Mouse (Mus musculus): Measurements from ENCODE around the gene Msh5.

Msh5 gene

DNA sequence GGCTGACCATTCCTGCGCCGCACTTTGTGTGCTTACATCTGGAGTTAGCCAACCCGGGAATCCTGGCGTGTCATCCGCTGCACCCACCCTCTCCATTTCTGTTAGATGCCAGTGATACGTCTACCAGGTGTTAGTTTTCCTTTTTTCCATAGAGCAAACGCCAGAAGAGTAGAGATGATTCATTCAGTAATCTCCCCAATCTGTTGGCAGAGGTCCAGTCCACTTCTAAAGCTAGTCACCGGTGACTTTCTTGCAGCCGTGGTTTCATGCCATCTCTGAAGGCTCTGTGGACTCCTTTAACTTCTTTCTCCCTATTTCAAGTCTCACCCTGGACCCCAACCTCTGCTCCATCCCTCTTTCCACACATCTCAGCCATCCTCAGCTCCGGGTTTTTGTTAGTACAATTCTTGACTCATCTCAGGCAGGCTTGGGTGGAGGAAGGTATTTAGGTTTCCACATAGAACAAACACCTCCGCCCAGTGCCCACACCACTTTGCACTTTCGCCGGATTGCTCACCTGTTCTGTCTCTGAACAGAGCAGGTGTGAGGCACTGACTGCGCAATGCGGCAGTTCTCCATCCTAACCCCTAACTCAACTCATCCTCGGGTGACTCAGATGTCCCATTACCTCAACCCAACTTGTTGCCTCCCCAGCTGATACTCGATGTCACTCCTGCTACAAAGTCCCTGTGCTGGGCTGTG, 21.8 kb upstream of the Msh5 start:
- no peak for DNase-seq

- DNase-seq = no peak
These were observed 19.5 kb upstream of the Msh5 start, which contains the start of gene Mpig6b for GRCm38 (mm10) chr17:35066084-35066483. Mpig6b (minus strand) TSS chr17:35066184.

- peak; percentile 84 for DNase-seq
These were observed 18.7 kb upstream of the Msh5 start, which contains the start of gene Ly6g6c for GRCm38 (mm10) chr17:35064951-35065947. Ly6g6c (plus strand) TSS chr17:35065388.

- no peak for DNase-seq
These were observed 17.9 kb upstream of the Msh5 start for GRCm38 (mm10) chr17:35064378-35064877.

DNA sequence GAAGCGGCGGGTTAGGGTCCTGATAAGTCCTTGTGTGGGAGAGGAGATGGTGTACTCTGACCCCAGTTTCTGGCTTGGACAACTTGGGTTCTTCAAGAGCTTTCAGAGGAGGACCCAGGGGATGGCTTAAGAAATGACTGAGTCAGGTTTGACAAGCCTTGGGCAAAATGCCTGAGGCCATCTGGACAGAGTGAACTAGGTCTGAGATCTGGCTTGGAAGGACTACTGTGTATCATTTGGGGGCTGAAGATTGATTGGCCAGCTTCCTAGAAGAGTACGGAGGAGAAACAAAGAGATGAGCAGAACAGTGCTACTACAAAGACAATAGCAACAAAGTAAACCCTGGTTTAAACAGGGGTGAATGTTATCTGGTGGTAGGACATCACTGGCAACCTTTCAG, 16.9 kb upstream of the Msh5 start:
- no peak for DNase-seq

GRCm38 (mm10) chr17:35061299-35061698, 14.8 kb upstream of the Msh5 start:
- no peak for DNase-seq

GRCm38 (mm10) chr17:35060737-35061297, 14.3 kb upstream of the Msh5 start:
- peak; percentile 35 for DNase-seq

- no peak for DNase-seq
These were observed 13.5 kb upstream of the Msh5 start for GRCm38 (mm10) chr17:35060071-35060470.

DNA sequence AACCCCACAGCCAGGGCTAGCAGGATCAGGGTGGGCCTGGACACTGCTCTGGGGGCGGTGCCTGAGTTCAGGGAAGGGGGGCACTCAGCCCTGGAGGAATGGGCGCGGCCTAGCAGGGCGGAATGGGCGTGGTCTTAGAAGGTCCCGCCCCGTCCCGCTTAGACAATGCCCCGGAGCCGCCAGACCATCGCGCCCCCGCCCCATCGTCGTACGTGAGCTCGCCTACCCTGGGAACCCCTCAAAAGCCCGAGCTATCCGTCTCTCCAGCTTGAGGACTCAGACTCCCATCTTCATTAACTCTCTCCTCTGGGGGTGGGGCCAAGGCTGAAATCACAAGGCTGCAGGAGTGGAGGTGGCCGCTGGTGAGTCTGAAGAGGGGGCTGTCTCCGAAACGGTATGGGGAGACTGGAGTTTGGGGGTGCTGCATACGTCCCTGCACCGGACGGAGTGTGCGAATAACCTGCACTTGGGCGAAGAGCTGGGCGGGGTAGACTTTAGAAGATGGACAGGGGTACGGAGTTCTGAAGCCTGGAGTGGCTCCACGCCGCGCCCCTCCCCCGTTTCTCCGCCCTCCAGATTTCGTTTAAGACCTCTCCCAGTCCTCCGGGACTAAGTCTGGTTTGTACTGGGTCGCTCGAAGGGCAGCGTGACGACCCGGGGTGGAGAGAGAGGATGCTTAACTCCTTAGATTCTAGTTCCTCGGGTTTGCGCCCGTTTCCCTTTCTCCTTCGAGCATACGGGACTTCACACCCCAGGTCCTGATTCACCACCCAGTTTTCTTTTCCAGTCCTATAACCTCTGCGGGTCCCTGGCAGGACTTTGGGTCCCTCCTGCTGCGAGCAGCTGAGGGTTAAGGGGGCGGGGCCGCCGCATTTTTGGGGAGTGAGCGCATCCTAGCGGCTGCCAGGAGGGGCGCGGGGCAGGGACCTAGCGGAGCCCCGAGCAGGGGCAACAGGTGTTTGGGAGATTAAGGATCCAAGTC, 12.7 kb upstream of the Msh5 start, which contains the start of gene Ddah2:
TSS of gene Ddah2 (plus strand) at position 125 of the 982 bp plus-strand sequence.
- DNase-seq = peak; percentile 85

DNA sequence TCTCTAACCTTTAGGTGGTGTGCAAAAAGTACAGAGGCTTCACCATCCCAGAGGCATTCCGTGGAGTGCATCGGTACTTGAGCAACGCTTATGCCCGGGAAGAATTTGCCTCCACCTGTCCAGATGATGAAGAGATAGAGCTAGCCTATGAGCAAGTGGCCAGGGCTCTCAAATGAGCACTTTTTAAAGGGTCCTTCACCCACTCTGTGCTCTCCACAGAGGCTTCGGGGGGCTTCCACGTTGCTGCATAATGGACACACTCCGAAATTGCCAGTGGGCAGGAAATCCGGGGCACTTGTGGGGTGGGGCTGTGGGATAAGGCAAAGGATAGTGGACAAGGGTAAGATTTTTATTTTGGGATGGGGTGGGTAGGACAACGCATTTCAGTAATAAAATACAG, 11.8 kb upstream of the Msh5 start:
- DNase-seq = no peak

- no peak for DNase-seq
These were observed 10.5 kb upstream of the Msh5 start for GRCm38 (mm10) chr17:35057090-35057489.

GRCm38 (mm10) chr17:35055691-35056495, 9.3 kb upstream of the Msh5 start:
- DNase-seq = peak; percentile 3

DNA sequence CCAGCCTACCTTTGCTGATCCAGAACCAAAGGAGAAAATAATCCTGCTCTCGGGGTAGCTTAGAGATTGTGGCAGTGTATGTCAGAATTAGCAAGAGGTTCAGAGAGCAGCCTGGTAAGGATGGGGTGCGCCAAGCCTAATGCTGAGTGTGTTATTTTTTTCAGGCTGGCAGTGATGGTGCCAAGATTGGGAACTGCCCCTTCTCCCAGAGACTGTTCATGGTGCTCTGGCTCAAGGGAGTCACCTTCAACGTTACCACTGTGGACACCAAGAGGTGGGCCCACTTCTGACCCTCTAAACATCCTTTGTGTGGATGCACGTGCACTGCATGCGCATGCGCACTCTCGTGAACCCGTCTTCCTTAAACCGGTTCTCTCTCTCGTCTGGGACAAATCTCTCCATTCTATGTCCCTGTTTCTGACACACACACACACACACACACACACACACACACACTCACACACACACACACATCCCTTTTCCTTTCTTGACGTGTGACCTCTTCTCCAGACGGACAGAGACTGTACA, 5.8 kb upstream of the Msh5 start:
- DNase-seq = no peak

DNA sequence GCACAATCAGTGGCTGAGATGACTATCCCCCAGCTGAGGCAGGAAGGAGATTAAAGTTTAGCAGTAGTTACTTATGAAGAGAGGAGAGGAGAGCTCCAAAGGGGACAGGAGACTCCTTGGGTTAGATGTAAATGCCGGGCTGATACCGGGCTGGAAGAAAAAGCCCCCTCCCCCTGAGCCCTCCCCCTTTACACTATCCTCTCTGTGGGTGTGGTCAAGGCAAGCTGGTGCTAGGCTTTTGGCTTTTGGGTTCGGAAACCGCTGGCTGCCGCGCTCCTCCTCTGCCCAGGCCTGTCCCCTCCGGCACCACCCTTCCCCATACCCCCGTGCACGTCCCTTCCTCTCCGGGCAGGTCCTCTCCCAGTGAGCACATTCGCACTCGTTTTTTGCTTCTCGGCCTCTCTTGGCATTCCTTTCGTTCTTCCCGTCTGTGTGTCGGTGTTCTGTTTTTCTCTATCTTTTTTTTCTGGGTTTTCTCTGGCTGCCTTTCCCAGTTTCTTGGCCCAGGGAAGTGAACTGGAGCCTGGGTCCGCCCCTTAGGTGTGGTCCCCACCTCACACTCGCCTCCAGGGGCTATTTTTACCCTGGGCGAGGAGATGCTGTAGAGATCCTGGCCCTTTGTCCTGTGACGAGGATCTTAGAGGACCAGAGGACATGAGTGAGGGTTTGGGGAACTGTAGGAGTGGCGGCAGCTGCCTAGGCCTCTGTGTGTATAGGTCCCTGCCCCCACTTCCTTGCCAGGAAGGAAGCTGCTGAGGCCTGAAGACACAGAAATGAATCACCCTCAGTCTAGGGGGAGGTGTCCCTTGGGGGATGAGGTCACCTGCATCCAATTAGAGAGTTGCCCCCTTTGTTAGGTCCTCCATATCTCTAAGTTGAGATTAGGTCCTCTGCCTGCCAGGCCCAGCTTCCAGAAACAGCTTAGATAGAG, 4.9 kb upstream of the Msh5 start:
- DNase-seq = peak; percentile 81

DNA sequence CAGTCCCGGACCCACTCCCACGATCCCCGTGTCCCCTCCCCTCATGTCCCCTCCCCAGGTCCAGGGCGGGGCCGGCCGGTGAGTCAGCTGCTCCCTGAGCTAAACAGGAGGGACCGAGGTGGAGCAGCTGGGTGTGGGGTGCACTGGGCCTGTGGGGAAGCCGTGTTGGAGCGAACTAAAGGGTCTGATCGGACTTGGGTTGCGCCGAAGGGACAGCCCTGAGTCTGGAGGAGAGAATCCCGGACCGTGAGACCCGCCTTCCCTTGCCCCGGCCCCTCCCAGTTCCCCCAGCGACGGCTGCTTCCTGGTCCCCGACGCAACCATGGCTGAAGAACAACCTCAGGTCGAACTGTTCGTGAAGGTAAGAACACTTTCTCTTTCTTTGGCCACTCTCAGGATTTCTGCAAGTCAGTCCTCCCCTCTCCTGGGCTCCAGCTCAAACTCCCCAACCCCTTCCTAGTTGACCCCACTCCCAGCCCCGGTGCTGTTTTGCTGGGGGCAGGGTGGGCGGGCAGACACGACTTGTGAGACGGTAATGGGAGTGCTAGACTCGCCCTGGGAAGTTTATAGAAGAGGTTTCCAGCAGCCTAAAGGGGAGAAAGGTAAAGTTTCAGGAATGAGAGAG, 3.7 kb upstream of the Msh5 start:
- peak; percentile 73 for DNase-seq

- peak; percentile 46 for DNase-seq
These were observed 3.0 kb upstream of the Msh5 start, which contains the start of gene Clic1 for GRCm38 (mm10) chr17:35049561-35050016. Clic1 (plus strand) TSS chr17:35049966.

- no peak for DNase-seq
These were observed 2.4 kb upstream of the Msh5 start for GRCm38 (mm10) chr17:35048932-35049440.

DNA sequence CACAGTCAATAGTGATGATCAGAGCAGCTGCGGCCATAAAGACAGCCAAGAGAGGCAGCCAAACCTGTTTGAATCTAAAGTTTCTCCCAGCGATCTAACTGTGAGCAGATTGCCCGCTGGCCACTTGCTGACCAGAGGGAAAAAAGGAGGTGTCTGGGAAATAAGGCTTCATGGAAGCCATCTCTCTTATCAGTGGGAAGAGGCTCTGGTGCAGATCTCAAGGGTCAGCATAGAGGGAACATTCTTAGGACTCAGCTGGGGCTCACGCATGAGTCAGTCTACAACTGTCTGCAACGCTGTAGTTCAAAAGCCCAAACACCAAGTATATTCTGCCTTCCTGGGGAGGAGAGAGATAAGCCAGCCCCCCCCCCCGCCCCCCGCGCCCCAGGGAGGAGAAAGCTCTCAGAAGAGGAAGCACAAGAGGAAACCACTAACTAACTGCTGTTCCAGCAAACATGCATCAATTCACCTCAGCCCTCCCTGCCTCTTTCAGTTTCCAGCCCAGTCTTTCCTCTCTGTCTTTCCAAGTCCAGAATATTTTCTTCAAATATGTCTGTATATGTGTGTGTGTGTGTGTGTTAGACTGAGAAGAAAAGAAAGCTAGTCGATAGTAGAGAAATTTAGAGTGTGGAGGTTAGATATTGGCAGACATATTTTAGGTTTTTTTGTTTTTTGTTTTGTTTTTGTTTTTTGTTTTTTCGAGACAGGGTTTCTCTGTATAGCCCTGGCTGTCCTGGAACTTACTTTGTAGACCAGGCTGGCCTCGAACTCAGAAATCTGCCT, 1.8 kb upstream of the Msh5 start:
- DNase-seq = peak; percentile 19

Data from kidney, adult 11 months (tissue).